Mouse (Mus musculus) cerebellum, adult 2 months (tissue): ENCODE results near the gene Mpc2.

Source experiments
- CTCF ChIP-seq: fragments of 200-500 bp; IDR thresholded peaks from 2 replicates; pipeline ENCODE4 v1.5.1; 2011; ENCODE audit warnings: low read depth, mild to moderate bottlenecking, control low read depth, low read length, moderate library complexity, borderline replicate concordance; ENCODE audit not compliant: insufficient read depth
- POLR2A ChIP-seq: fragments of 200-500 bp; IDR thresholded peaks from 2 replicates; pipeline ENCODE4 v1.6.1; 2011; ENCODE audit warnings: low read length, control low read depth, borderline replicate concordance; ENCODE audit not compliant: insufficient read depth

- TF ChIP-seq POLR2A: no peak
- TF ChIP-seq CTCF: no peak
Observed at GRCm38 (mm10) chr1:165484688-165485233, 24.3 kb downstream of the Mpc2 start, which contains the start of gene Adcy10.
